11 mouse cellular contexts compared by ENCODE assay signal in the genomic region with DNA sequence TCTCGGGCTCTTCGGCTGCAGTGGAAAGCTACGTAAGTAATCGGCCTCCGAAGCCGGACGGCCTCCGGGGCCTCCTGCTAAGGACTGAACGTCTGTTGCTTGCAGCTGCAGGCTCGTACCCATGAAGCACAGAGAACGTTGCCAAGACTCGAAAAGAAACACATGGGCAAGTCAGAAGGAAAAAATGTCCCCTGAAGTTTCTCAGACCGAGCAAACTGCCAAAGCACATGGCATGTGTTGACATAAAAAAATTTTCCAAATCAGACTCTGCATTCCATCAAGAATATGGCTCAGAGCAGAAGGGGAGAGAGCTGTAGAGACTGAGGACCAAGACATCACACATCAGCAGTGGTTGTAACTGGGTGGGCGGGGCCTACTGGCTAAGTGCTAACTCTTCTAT. TPM values are rescaled to one million over a fixed set of nuclear protein-coding genes. Genes with fewer than 3 reads are reported as not detected.
DNase-seq lines count a peak whose midpoint lies in the region; ATAC-seq and TF ChIP-seq lines count a peak whose summit lies in the region.
"Had no signal": no experiment of that assay in that cellular context is flagged by ENCODE, and none has a peak within 500 bp of the region (broad histone marks: within the 10 kb centered on the region; RNA-seq: fewer than 3 reads in every experiment).

No protein-coding gene starts in this region.

- H3K36me3 ChIP-seq in intestine, embryonic 14.5 days (ENCODE audit: control insufficient read depth, insufficient read depth, low read length), result no peaks in the 10 kb centered on the region
- H3K36me3 ChIP-seq in intestine, postnatal 0 days (ENCODE audit: control insufficient read depth, insufficient read depth), result no peaks in the 10 kb centered on the region
- no peaks in the 10 kb centered on the region for H3K36me3 ChIP-seq in heart, embryonic 13.5 days

- no peaks in the 10 kb centered on the region for H3K9me3 ChIP-seq in intestine, embryonic 14.5 days (ENCODE audit: control insufficient read depth, low read length)
- H3K9me3 ChIP-seq in intestine, postnatal 0 days (ENCODE audit: control insufficient read depth), result no peaks in the 10 kb centered on the region
- H3K9me3 ChIP-seq in heart, embryonic 13.5 days, result no peaks in the 10 kb centered on the region

- WGBS in intestine, embryonic 14.5 days, result 54% methylated on average over 14 of the region's 14 CpGs
- WGBS in intestine, postnatal 0 days, result 69% methylated on average over 14 of the region's 14 CpGs
- WGBS in heart, embryonic 13.5 days, result 54% methylated on average over 14 of the region's 14 CpGs

- no peak overlapping the region for H3K4me2 ChIP-seq in intestine, embryonic 14.5 days (ENCODE audit: low read length)
- H3K4me2 ChIP-seq in intestine, postnatal 0 days (replicated peaks; ENCODE audit: low read depth), result no peak overlapping the region
- no peak overlapping the region for H3K4me2 ChIP-seq in heart, embryonic 13.5 days

- ATAC-seq in intestine, embryonic 14.5 days (replicated peaks; ENCODE audit: low FRiP score, low TSS enrichment, low read depth), result no peak
- ATAC-seq in intestine, postnatal 0 days, result no peak
- no peak for ATAC-seq in heart, embryonic 13.5 days (ENCODE audit: extremely low read depth, insufficient number of reproducible peaks, low FRiP score, low TSS enrichment)
- ATAC-seq: inflammation-experienced regulatory T-cells, adult 6 months had no signal

- DNase-seq in intestine, embryonic 14.5 days (ENCODE audit: low spot score), result no peak
- DNase-seq in adipocyte (ENCODE audit: low spot score), result peak; percentile 28
- peak; percentile 48 for DNase-seq in lung, postnatal 14 days
- no peak for DNase-seq in cerebellum, adult 11 months
- DNase-seq in thymus, postnatal 36 days, result no peak
- DNase-seq: adrenal gland, postnatal 10 days; cerebellum, postnatal 25 days; thymus, postnatal 14 days had no signal

- H3K27ac ChIP-seq in intestine, embryonic 14.5 days (ENCODE audit: low read depth), result peak overlapping the region; percentile 48
- H3K27ac ChIP-seq in intestine, postnatal 0 days (ENCODE audit: low read depth, low read length), result no peak overlapping the region
- H3K27ac ChIP-seq in heart, embryonic 13.5 days (replicated peaks), result 0 out of 2 replicates have a peak overlapping the region, but pooled peaks have one; percentile 49

- H3K4me3 ChIP-seq in intestine, embryonic 14.5 days (ENCODE audit: low read depth, low read length), result no peak overlapping the region
- H3K4me3 ChIP-seq in intestine, postnatal 0 days (ENCODE audit: low read depth, low read length), result no peak overlapping the region
- no peak overlapping the region for H3K4me3 ChIP-seq in heart, embryonic 13.5 days

- H3K9ac ChIP-seq in intestine, embryonic 14.5 days (ENCODE audit: low read length), result no peak overlapping the region
- no peak overlapping the region for H3K9ac ChIP-seq in intestine, postnatal 0 days (ENCODE audit: low read depth, low read length)
- no peak overlapping the region for H3K9ac ChIP-seq in heart, embryonic 13.5 days

- H3K27me3 ChIP-seq in intestine, embryonic 14.5 days (replicated peaks; ENCODE audit: control insufficient read depth, insufficient read depth, low read length), result no peaks in the 10 kb centered on the region
- no peaks in the 10 kb centered on the region for H3K27me3 ChIP-seq in intestine, postnatal 0 days (replicated peaks; ENCODE audit: control insufficient read depth, insufficient read depth, low read length)
- no peaks in the 10 kb centered on the region for H3K27me3 ChIP-seq in heart, embryonic 13.5 days (replicated peaks)

- TF ChIP-seq CTCF in intestine, postnatal 0 days (IDR thresholded peaks at IDR 0.05; ENCODE audit: low read depth), result no peak

- peaks cover 12% of the 10 kb centered on the region for H3K4me1 ChIP-seq in intestine, embryonic 14.5 days (replicated peaks; ENCODE audit: control insufficient read depth, insufficient read depth, low read length)
- no peaks in the 10 kb centered on the region for H3K4me1 ChIP-seq in intestine, postnatal 0 days (replicated peaks; ENCODE audit: control insufficient read depth, insufficient read depth, low read length)
- H3K4me1 ChIP-seq in heart, embryonic 13.5 days, result peaks cover 29% of the 10 kb centered on the region

RNA-seq across cellular contexts. Expression of gene Pcnx, which starts 6.8 kb away (rescaled TPM):
- 18.2 and 23.6 TPM in 2 replicates for polyA plus RNA-seq in intestine, embryonic 14.5 days (2014; fragmentation: Nextera tagmentation; extraction: Ambion mirVana)
- 11.0 and 12.4 TPM in 2 replicates for polyA plus RNA-seq in intestine, postnatal 0 days (2015; fragmentation: Nextera tagmentation; extraction: Ambion mirVana)
- 8.8 and 9.0 TPM in 2 replicates for polyA plus RNA-seq in heart, embryonic 13.5 days (2015; fragmentation: Nextera tagmentation; extraction: Ambion mirVana)

Comparison
In these comparisons a context has a peak if more than half of its experiments do, and no peak if none do; other contexts are left out.
1. DNase-seq: peak in adipocyte (single experiment) and lung, postnatal 14 days (single experiment); none in intestine, embryonic 14.5 days (single experiment), cerebellum, adult 11 months (single experiment) and thymus, postnatal 36 days (0 of 2).